Mouse (Mus musculus) cortical plate, adult 2 months (tissue): ENCODE results near the gene Trappc6a. TPM values are rescaled to one million over a fixed set of nuclear protein-coding genes. Genes with fewer than 3 reads are reported as not detected.
A peak's percentile ranks its signal among the peaks of the same experiment; 100 is the strongest.

Experiments
- H3K27ac ChIP-seq: fragments of 200-500 bp; 2 replicates; pipeline ENCODE4 v1.5.1; 2012; ENCODE audit warnings: low read length, control low read depth, inconsistent platforms; ENCODE audit not compliant: insufficient read depth
- H3K4me1 ChIP-seq: fragments of 200-500 bp; 2 replicates; pipeline ENCODE4 v1.6.1; 2011; ENCODE audit warnings: low read length; ENCODE audit not compliant: control insufficient read depth, insufficient read depth
- H3K4me3 ChIP-seq: fragments of 200-500 bp; 2 replicates; pipeline ENCODE4 v1.5.1; 2011; ENCODE audit warnings: mild to moderate bottlenecking, low read length, control low read depth; ENCODE audit not compliant: insufficient read depth
- CTCF ChIP-seq: fragments of 200-500 bp; IDR thresholded peaks from 2 replicates; pipeline ENCODE4 v1.5.1; 2011; ENCODE audit warnings: mild to moderate bottlenecking, control low read depth, low read length; ENCODE audit not compliant: insufficient read depth; ENCODE audit errors: extremely low read depth
- POLR2A ChIP-seq: fragments of 200-500 bp; IDR thresholded peaks from 2 replicates; pipeline ENCODE4 v1.6.1; 2011; ENCODE audit warnings: mild to moderate bottlenecking, low read length, control low read depth; ENCODE audit not compliant: insufficient read depth; ENCODE audit errors: extremely low read depth
- polyA plus RNA-seq: library from polyadenylated mRNA; depleted of rRNA; stranded (reverse); fragments of >200 nt; gene quantifications from 2 replicates; pipeline ENCODE4 v1.2.3, GENCODE M21; 2012

Trappc6a gene
- polyA plus RNA-seq, 1 experiment = 22.6 TPM

GRCm38 (mm10) chr7:19542155-19542691 lies 34.0 kb downstream of the Trappc6a start:
- TF ChIP-seq POLR2A (no peak), CTCF (no peak)
- H3K4me1 ChIP-seq = peaks cover 13% of the 10 kb centered on the region
- H3K4me3 ChIP-seq = no peak overlapping the region
- no peak overlapping the region for H3K27ac ChIP-seq

- Histone ChIP-seq H3K27ac (no peak overlapping the region), H3K4me3 (no peak overlapping the region), H3K4me1 (peaks cover 13% of the 10 kb centered on the region)
- peak; percentile 26 for TF ChIP-seq CTCF
- no peak for TF ChIP-seq POLR2A
These were observed 35.4 kb downstream of the Trappc6a start for GRCm38 (mm10) chr7:19543584-19543983.

GRCm38 (mm10) chr7:19546007-19546406 lies 37.8 kb downstream of the Trappc6a start:
- Histone ChIP-seq H3K4me1 (peaks cover 13% of the 10 kb centered on the region), H3K27ac (no peak overlapping the region), H3K4me3 (no peak overlapping the region)
- TF ChIP-seq POLR2A (no peak), CTCF (no peak)

- peaks cover 12% of the 10 kb centered on the region for H3K4me1 ChIP-seq
- H3K27ac ChIP-seq = no peak overlapping the region
- H3K4me3 ChIP-seq = no peak overlapping the region
- no peak for TF ChIP-seq POLR2A
- TF ChIP-seq CTCF = no peak
These were observed 39.3 kb downstream of the Trappc6a start for GRCm38 (mm10) chr7:19547344-19547969.

- Histone ChIP-seq H3K4me3 (no peak overlapping the region), H3K27ac (no peak overlapping the region), H3K4me1 (peaks cover 19% of the 10 kb centered on the region)
- TF ChIP-seq POLR2A = no peak
- TF ChIP-seq CTCF = no peak
These were observed 41.2 kb downstream of the Trappc6a start for GRCm38 (mm10) chr7:19549394-19549793.

GRCm38 (mm10) chr7:19551634-19552033 lies 43.4 kb downstream of the Trappc6a start:
- Histone ChIP-seq H3K4me3 (no peak overlapping the region), H3K4me1 (peaks cover 20% of the 10 kb centered on the region), H3K27ac (no peak overlapping the region)
- TF ChIP-seq POLR2A = no peak
- TF ChIP-seq CTCF = no peak

- TF ChIP-seq CTCF = no peak
- no peak for TF ChIP-seq POLR2A
These were observed 44.2 kb downstream of the Trappc6a start for GRCm38 (mm10) chr7:19552443-19552842.

GRCm38 (mm10) chr7:19554168-19554567 lies 46.0 kb downstream of the Trappc6a start:
- Histone ChIP-seq H3K4me1 (peaks cover 26% of the 10 kb centered on the region), H3K27ac (peak overlapping the region; percentile 58), H3K4me3 (no peak overlapping the region)
- TF ChIP-seq POLR2A (peak; percentile 50; the same call in 1 of the 2 replicates), CTCF (no peak)

More at GRCm38 (mm10) chr7:19552443-19552842, 44.2 kb downstream of the Trappc6a start:
- Histone ChIP-seq H3K4me3 (no peak overlapping the region), H3K27ac (no peak overlapping the region), H3K4me1 (peaks cover 23% of the 10 kb centered on the region)

- TF ChIP-seq POLR2A (no peak), CTCF (no peak)
- no peak overlapping the region for H3K27ac ChIP-seq
- H3K4me3 ChIP-seq = no peak overlapping the region
- H3K4me1 ChIP-seq = peaks cover 32% of the 10 kb centered on the region
These were observed 48.9 kb downstream of the Trappc6a start for GRCm38 (mm10) chr7:19557086-19557485.
